Mouse (Mus musculus): ENCODE data around the gene Btbd3. TPM values are rescaled to one million over a fixed set of nuclear protein-coding genes. Genes with fewer than 3 reads are reported as not detected.
A peak's percentile ranks its signal among the peaks of the same experiment; 100 is the strongest.

The Btbd3 gene
- polyA plus RNA-seq, 1 experiment from 2014 or later, result 13.0 TPM

DNA sequence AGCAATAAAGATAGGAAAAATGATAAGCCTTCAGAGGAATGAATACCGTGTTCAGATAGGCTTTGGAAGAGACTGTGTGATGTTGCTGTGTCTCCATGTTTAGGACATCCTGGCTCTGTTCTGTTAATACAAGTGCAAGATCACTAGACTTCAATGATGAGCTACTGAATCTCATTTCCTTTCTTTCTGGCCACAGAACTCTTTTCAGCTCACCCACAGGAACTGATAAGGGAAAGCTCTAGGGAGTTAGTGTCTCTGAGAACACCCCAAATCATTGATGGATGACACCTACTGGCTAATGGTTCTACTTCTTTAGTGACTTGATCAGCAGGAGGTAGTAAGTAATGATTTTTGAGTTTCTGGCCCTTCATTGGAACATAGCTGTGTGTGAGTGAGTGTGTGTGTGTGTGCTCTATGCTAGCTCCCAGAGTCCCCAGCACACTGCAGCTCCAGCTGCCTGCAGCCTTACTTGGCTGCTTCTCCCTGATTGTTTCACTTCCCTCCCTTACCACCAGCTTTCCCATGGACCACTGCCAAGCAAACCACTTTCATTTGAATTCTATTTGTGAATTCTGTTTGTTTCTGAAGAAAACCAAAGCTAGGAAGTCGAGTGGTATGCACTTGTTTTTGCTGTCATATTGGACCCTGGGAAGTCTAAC, 10.6 kb upstream of the Btbd3 start:
- no peak overlapping the region; the same call in 1 of the 2 replicates for H3K27ac ChIP-seq
- H3K4me2 ChIP-seq (ENCODE audit: low read length), result no peak overlapping the region
- peak; percentile 52 for DNase-seq (ENCODE audit: low spot score)

DNA sequence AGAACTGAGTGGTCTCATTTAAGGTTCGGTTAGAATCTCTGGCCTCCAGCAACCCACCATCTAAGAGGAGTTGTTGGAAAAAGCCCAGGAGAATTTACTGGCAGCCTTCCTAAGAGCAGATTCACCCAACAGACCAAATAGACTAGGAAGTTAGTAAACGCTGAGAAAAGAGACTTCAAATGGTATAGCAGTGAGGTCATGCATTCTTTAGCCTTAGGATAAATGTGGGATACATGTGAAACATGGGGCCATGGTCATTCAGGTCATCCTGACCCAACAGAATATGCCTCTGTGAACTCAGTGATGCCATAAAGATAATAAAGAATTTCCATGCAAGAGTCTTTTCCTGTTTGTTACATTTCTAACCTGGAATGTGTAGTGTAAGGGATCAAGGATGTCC, 8.4 kb upstream of the Btbd3 start:
- H3K9me3 ChIP-seq (replicated peaks; ENCODE audit: low read length), result no peaks in the 10 kb centered on the region
- no peaks in the 10 kb centered on the region for H3K4me1 ChIP-seq (replicated peaks; ENCODE audit: insufficient read depth, low read length)
- 46% methylated on average over 2 of the region's 2 CpGs for WGBS
- DNase-seq (ENCODE audit: low spot score) (no peak), ATAC-seq (replicated peaks; ENCODE audit: low FRiP score, low read depth) (no peak)
- TF ChIP-seq CTCF (IDR thresholded peaks at IDR 0.05; ENCODE audit: low read depth), result no peak
- no peak overlapping the region for H3K27ac ChIP-seq
- H3K9ac ChIP-seq (ENCODE audit: low read depth, low read length), result no peak overlapping the region
- H3K36me3 ChIP-seq (ENCODE audit: insufficient read depth, low read length), result no peaks in the 10 kb centered on the region
- H3K4me3 ChIP-seq (replicated peaks; ENCODE audit: low read depth, low read length), result no peak overlapping the region
- no peak overlapping the region for H3K4me2 ChIP-seq (ENCODE audit: low read length)
- H3K27me3 ChIP-seq (ENCODE audit: insufficient read depth, low read length), result no peaks in the 10 kb centered on the region

More for the DNA sequence above, 10.6 kb upstream of the Btbd3 start:
- Histone ChIP-seq H3K9me3 (replicated peaks; ENCODE audit: low read length) (no peaks in the 10 kb centered on the region), H3K4me3 (replicated peaks; ENCODE audit: low read depth, low read length) (no peak overlapping the region), H3K27me3 (ENCODE audit: insufficient read depth, low read length) (no peaks in the 10 kb centered on the region), H3K9ac (ENCODE audit: low read depth, low read length) (no peak overlapping the region), H3K36me3 (ENCODE audit: insufficient read depth, low read length) (no peaks in the 10 kb centered on the region), H3K4me1 (replicated peaks; ENCODE audit: insufficient read depth, low read length) (no peaks in the 10 kb centered on the region)
- WGBS, result 56% methylated on average over 2 of the region's 2 CpGs
- no peak for TF ChIP-seq CTCF (IDR thresholded peaks at IDR 0.05; ENCODE audit: low read depth)
- ATAC-seq (replicated peaks; ENCODE audit: low FRiP score, low read depth), result no peak

DNA sequence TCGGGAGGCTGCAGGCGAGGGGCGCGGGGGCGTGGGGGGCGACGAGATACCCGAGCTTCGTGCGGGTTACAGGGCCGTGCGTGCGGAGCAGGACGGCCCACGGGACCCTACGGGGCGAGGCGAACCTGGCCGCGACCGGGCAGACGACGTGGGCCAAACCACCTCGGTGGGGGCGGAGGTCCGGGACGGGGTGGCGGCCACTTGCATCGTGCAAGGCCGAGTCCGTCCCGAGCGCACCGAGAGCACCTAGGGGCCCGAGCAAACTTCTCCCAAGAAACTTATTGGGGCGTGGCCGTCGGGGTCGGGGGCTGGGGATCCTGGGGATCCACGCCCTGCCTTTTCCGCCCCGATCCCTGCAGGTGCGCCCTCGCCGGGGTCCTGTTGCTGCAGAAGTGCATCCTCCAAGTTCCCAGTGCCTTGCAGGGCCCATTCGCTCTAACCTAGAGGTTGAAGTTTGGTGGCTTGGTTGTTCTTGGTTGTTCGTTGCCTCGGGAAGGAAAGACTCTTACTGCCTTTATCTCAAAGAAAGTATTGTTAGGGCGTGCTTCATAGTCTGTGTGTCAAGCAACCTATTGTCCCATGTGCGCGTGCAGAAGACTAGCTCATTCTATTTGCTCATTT, 596 bp downstream of the Btbd3 start:
- Histone ChIP-seq H3K36me3 (ENCODE audit: insufficient read depth, low read length) (no peaks in the 10 kb centered on the region), H3K4me1 (replicated peaks; ENCODE audit: insufficient read depth, low read length) (peaks cover 14% of the 10 kb centered on the region; the same call in 1 of the 2 replicates), H3K27me3 (ENCODE audit: insufficient read depth, low read length) (no peaks in the 10 kb centered on the region), H3K27ac (peak overlapping the region; percentile 94), H3K4me3 (replicated peaks; ENCODE audit: low read depth, low read length) (peak overlapping the region; percentile 96), H3K4me2 (ENCODE audit: low read length) (peak overlapping the region; percentile 85), H3K9ac (ENCODE audit: low read depth, low read length) (peak overlapping the region; percentile 92), H3K9me3 (replicated peaks; ENCODE audit: low read length) (no peaks in the 10 kb centered on the region)
- DNase-seq (ENCODE audit: low spot score) (peak; percentile 40), ATAC-seq (replicated peaks; ENCODE audit: low FRiP score, low read depth) (peak; percentile 73)
- WGBS, result under 1% methylated on average over 51 of the region's 51 CpGs
- TF ChIP-seq CTCF (IDR thresholded peaks at IDR 0.05; ENCODE audit: low read depth), result no peak

DNA sequence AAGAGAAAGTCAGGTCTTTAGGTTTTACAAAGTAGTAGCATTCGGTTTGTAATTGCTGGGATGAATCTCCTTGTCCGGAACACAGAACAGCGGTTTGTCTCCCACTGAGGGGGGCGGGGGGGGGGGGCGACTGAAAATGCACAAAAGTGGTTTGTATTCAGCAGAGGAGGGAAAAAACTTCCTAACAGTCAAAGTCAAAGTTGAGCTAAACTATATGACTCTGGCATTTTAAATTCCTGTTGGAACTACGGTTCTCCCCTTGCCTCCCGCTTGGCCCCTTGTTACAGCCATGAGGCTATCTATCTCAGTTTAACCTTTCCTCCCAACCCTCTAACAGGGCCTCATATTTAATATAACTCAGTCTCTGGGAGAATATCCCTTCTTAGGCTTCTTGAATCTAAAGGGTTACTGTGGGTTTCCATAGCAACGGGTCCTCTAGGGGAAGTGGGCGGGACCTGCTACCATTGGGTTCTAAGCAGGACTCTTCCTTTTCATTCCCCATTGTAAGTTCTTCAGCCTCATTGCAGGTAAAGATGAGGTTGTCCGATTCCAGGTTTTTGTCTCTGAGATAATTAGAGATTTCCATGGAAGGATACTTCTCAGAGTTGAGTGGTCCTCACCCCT, 1.4 kb downstream of the Btbd3 start:
- Histone ChIP-seq H3K4me3 (replicated peaks; ENCODE audit: low read depth, low read length) (peak overlapping the region; percentile 96), H3K36me3 (ENCODE audit: insufficient read depth, low read length) (no peaks in the 10 kb centered on the region), H3K27ac (peak overlapping the region; percentile 94; the same call in 1 of the 2 replicates), H3K9ac (ENCODE audit: low read depth, low read length) (peak overlapping the region; percentile 92; the same call in 1 of the 2 replicates), H3K9me3 (replicated peaks; ENCODE audit: low read length) (no peaks in the 10 kb centered on the region), H3K27me3 (ENCODE audit: insufficient read depth, low read length) (no peaks in the 10 kb centered on the region), H3K4me1 (replicated peaks; ENCODE audit: insufficient read depth, low read length) (peaks cover 14% of the 10 kb centered on the region; the same call in 1 of the 2 replicates), H3K4me2 (ENCODE audit: low read length) (peak overlapping the region; percentile 85)
- no peak for ATAC-seq (replicated peaks; ENCODE audit: low FRiP score, low read depth)
- TF ChIP-seq CTCF (IDR thresholded peaks at IDR 0.05; ENCODE audit: low read depth), result no peak
- WGBS, result under 1% methylated on average over 10 of the region's 10 CpGs
- peak; percentile 95 for DNase-seq (ENCODE audit: low spot score)

DNA sequence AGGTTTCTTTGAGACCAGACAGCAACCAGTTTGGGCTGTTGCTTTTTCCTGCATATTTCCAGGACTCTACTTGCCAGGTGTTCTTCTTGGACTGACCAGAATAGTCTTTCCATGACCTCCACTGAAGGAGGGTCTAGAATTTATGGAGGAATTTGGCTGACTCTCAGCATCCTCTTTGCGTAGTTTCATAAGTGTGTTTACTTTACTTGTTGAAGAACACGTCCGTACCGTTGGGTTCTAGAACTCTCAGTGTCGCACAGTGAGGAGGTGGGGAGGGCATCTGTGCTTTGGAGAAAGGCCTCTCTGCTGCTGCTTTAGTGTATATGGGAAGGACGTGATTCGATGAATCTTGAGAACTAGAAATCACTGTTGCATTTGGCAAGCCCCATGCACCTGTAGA, 4.8 kb downstream of the Btbd3 start:
- H3K9me3 ChIP-seq (replicated peaks; ENCODE audit: low read length), result no peaks in the 10 kb centered on the region
- no peak overlapping the region for H3K9ac ChIP-seq (ENCODE audit: low read depth, low read length)
- H3K27me3 ChIP-seq (ENCODE audit: insufficient read depth, low read length), result no peaks in the 10 kb centered on the region
- H3K4me1 ChIP-seq (replicated peaks; ENCODE audit: insufficient read depth, low read length), result peaks cover 29% of the 10 kb centered on the region
- no peaks in the 10 kb centered on the region for H3K36me3 ChIP-seq (ENCODE audit: insufficient read depth, low read length)
- no peak for ATAC-seq (replicated peaks; ENCODE audit: low FRiP score, low read depth)
- no peak for DNase-seq (ENCODE audit: low spot score)
- H3K27ac ChIP-seq, result no peak overlapping the region
- no peak overlapping the region for H3K4me3 ChIP-seq (replicated peaks; ENCODE audit: low read depth, low read length)
- no peak for TF ChIP-seq CTCF (IDR thresholded peaks at IDR 0.05; ENCODE audit: low read depth)
- no peak overlapping the region for H3K4me2 ChIP-seq (ENCODE audit: low read length)
- WGBS, result 60% methylated on average over 7 of the region's 7 CpGs

DNA sequence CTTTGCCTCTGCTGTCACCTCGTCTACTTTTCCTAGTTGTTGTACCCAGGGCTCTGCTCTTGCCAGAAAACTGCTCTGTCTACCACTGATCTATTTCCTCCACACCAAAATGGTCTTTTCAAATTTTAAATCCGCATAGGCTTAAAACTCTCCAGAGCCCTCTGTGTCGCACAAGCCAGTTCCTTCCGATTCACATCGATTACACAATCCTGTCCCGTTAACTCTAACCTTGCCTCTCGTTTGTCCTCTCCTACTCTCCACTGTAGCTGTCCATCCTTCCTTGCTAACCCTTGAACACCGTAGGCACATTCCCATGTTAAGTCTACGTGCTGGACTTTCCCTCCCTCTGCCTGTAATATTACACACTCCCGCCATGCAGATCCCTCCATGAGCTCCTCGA, 6.5 kb downstream of the Btbd3 start:
- WGBS, result 81% methylated on average over 11 of the region's 11 CpGs
- no peak overlapping the region for H3K4me2 ChIP-seq (ENCODE audit: low read length)

More for the DNA sequence above, 6.5 kb downstream of the Btbd3 start:
- H3K4me1 ChIP-seq (replicated peaks; ENCODE audit: insufficient read depth, low read length), result peaks cover 42% of the 10 kb centered on the region
- no peak overlapping the region for H3K4me3 ChIP-seq (replicated peaks; ENCODE audit: low read depth, low read length)
- no peaks in the 10 kb centered on the region for H3K36me3 ChIP-seq (ENCODE audit: insufficient read depth, low read length)
- no peak overlapping the region for H3K27ac ChIP-seq
- no peak overlapping the region for H3K9ac ChIP-seq (ENCODE audit: low read depth, low read length)
- no peaks in the 10 kb centered on the region for H3K9me3 ChIP-seq (replicated peaks; ENCODE audit: low read length)
- TF ChIP-seq CTCF (IDR thresholded peaks at IDR 0.05; ENCODE audit: low read depth), result no peak
- H3K27me3 ChIP-seq (ENCODE audit: insufficient read depth, low read length), result no peaks in the 10 kb centered on the region
- no peak for ATAC-seq (replicated peaks; ENCODE audit: low FRiP score, low read depth)
- no peak for DNase-seq (ENCODE audit: low spot score)

Data from kidney, postnatal 0 days (tissue).